Mouse (Mus musculus) natural killer cell, adult 2 months (primary cell): ENCODE data around the gene Atg5.

Experiments
- DNase-seq, 2 experiments: peaks; one replicate each; pipeline ENCODE4 v3.0.0; 2022; ENCODE audit warnings: low spot score in 2 of 2

Atg5 gene

GRCm38 (mm10) chr10:44390286-44390685 lies 122.1 kb downstream of the Atg5 start:
- DNase-seq = no peak

DNA sequence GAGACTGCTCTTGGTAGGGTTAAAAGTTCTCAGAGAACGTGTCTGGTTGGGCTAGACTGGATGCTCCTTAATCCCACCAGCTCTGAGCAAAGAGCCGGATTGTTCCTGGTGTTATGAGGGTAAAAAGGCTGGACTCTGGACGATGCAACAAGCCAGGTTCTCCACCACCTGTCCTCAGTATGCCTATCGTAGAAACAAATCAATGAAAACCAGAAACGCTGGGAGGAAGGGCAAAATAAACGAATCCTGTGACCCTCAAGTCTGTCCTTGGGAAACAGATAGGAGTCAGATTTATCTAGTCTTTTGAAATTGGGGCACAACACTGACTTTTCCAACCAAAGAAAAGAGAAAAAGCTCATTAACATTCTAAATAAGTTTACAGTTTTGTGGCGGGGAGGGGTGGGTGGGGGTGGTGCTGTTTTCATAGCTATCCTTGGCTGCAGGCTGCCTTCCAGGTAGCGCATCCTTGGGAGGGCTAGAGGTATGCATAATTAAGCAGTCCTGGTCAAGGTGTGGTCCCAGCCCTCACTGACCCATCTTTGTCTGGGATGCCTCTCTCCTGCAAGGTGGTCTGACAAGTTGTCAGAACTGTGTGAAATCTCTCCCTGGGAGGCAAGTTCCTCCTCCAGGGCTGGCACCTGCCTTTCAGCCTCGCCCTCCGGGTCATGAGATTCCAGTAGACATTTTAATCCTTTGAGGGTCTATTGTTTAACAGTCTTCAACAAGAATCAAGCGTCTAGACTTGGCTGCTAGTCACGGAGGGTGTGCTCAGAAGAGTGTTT lies 123.5 kb downstream of the Atg5 start:
- DNase-seq = no peak

DNA sequence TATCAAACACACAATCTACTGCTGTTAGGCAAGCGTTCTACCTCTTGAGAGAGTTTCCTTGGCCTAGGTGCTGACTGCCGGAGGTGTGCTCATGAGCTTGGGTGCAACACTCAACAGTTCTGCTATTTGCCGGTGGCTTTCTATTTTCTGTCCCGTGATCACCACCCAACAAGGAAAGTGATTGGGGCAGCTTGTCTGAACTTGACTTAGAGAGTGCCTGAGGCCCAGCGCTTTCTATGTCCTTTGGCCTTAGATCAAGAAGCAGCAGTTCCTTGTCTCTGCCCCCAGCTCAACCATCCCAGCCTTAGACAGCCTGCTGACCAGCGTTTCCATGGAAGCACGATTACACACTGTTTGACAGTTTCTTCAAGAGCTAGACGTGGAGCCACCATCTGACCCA lies 124.7 kb downstream of the Atg5 start:
- DNase-seq = no peak

GRCm38 (mm10) chr10:44400119-44400518 lies 132.0 kb downstream of the Atg5 start:
- no peak for DNase-seq

DNA sequence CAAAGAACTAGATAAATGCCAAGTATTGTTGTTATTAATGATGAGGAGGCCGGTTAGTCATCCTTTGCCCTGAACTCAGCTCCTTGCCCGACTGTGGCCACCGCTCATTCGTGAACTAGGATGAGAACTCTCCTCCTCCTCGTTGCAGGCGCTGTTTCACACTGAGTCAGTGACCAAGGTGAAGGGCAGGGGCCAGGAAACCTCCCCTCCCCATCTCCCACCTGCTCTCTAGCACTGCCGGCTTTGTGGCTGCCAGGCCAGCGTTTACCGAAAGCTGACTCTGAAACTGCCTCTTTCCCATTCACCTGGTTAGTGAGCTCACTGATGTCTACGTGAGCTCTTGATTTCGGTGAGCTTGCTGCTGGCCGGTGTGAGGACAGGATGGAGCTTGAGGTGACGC lies 132.4 kb downstream of the Atg5 start:
- peak; percentile 28 to 49 for DNase-seq

DNA sequence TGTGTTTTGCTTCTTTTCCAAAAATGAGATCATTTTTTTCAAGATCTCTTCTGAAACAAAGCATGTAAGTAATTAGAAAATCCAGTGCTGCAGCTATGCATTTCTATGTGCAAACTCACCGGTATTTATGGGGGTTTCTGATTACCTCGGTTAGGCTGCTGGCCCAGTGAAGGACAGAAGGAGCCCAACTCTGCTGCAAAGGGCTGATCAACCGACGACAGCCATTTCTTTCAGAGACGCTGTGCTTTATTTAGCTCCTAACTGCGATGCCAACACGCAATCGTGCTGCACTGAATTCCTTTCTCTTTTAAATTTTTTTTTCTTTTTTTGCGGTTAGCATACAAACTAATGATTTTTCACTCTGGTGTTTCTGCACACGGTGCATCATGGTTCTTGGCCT lies 133.4 kb downstream of the Atg5 start:
- no peak for DNase-seq

GRCm38 (mm10) chr10:44403415-44403814 lies 135.3 kb downstream of the Atg5 start:
- peak; percentile 30 to 63 for DNase-seq

GRCm38 (mm10) chr10:44409054-44409453 lies 140.9 kb downstream of the Atg5 start:
- DNase-seq = no peak

DNA sequence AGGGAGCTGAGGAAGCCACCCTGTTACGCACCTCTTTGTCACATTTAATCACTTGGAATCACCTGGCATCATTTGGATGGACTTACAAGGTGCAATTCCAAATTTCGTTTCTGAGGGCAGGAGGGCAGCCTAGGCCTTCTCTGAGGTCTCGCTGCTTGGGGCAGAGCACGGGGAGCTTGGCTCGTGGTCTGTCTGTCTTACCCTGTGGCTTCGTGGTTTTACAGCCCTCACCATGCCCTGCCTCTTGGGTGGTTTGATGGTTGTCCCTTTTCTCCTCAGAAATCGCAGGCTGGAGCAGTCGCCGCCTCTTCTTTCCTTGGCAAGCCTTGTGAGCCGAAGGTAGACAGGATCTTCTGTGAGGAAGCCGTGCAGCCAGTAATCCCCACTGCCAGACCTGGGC lies 141.8 kb downstream of the Atg5 start:
- DNase-seq = peak in 1 of 2 experiments; percentile 44
